17 mouse cellular contexts compared by ENCODE assay signal in the genomic region with DNA sequence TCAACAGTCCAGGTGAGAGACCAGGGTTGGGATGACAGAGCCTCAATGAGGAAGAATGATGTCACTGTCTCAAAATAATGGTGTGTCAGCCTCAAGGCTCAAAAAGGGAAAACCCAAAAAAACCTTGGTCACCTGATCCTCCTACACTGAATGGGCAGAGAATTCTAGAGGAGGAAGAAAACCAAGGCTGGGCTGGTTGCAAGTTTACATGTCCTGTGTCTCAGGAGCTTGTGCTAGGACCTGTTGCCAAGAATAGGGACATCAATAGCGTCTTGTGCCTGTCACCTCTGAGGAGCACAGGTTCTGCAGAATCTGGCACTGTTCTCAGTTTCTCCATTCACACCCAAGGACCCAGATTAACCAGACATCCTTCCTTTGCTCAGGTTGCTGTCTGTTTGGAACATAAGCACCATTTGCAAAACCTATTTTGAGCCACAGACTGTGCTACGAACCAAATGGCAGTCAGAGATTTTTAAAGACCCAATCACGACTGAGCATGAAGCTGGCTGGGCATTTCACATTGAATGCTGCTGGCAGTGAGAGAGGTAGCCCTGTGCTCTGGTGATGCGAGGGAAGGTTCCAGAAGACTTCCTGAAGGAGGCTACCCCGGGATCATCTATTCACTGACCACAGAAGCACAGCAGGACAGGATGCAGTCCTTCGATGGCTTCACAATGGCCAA. TPM values are rescaled to one million over a fixed set of nuclear protein-coding genes. Genes with fewer than 3 reads are reported as not detected.
DNase-seq lines count a peak whose midpoint lies in the region; ATAC-seq and TF ChIP-seq lines count a peak whose summit lies in the region.
"Had no signal": no experiment of that assay in that cellular context is flagged by ENCODE, and none has a peak within 500 bp of the region (broad histone marks: within the 10 kb centered on the region; RNA-seq: fewer than 3 reads in every experiment).

No protein-coding gene starts in this region.

- H3K4me1 ChIP-seq in forebrain, embryonic 11.5 days (replicated peaks; ENCODE audit: control insufficient read depth, insufficient read depth, low read length): no peaks in the 10 kb centered on the region
- H3K4me1 ChIP-seq in forebrain, postnatal 0 days (ENCODE audit: insufficient read depth): peaks cover 8% of the 10 kb centered on the region; the same call in 1 of the 2 replicates

- intact Hi-C loops in left cerebral cortex, postnatal 36 days (cut with DNase I): loop anchor here (5.0 kb wide), 1 partner anchor 36 kb away; no protein-coding TSS in a partner anchor

- no peak for ATAC-seq in forebrain, embryonic 11.5 days (replicated peaks; ENCODE audit: low FRiP score)
- no peak for ATAC-seq in forebrain, postnatal 0 days
- ATAC-seq: Patski had no signal

- no peaks in the 10 kb centered on the region for H3K36me3 ChIP-seq in forebrain, embryonic 11.5 days (ENCODE audit: control insufficient read depth, insufficient read depth, low read length)
- no peaks in the 10 kb centered on the region for H3K36me3 ChIP-seq in forebrain, postnatal 0 days (ENCODE audit: insufficient read depth)

- no peak for TF ChIP-seq CTCF in forebrain, postnatal 0 days (IDR thresholded peaks at IDR 0.05; ENCODE audit: low read depth)
- no peak for TF ChIP-seq CTCF in layer of hippocampus, adult 2 months (conservative IDR thresholded peaks at IDR 0.05)

- WGBS in forebrain, embryonic 11.5 days: 85% methylated on average over 6 of the region's 6 CpGs
- WGBS in forebrain, postnatal 0 days: 71% methylated on average over 6 of the region's 6 CpGs

- H3K9ac ChIP-seq in forebrain, embryonic 11.5 days (ENCODE audit: low read length): no peak overlapping the region
- H3K9ac ChIP-seq in forebrain, postnatal 0 days: no peak overlapping the region
- H3K9ac ChIP-seq: lung, embryonic 14.5 days had no signal

- H3K9me3 ChIP-seq in forebrain, embryonic 11.5 days (ENCODE audit: control insufficient read depth, low read length): no peaks in the 10 kb centered on the region
- H3K9me3 ChIP-seq in forebrain, postnatal 0 days (ENCODE audit: low read length): no peaks in the 10 kb centered on the region

- no peak overlapping the region for H3K27ac ChIP-seq in forebrain, embryonic 11.5 days (ENCODE audit: low read depth, low read length)
- H3K27ac ChIP-seq in forebrain, postnatal 0 days (ENCODE audit: low read depth, low read length): no peak overlapping the region
- peak overlapping the region; percentile 82 for H3K27ac ChIP-seq in layer of hippocampus, adult 2 months
- H3K27ac ChIP-seq: stomach, postnatal 0 days had no signal

- no peak overlapping the region for H3K4me3 ChIP-seq in forebrain, embryonic 11.5 days (ENCODE audit: low read depth, low read length)
- no peak overlapping the region for H3K4me3 ChIP-seq in forebrain, postnatal 0 days (ENCODE audit: low read depth, low read length)
- peak overlapping the region; percentile 31; the same call in 1 of the 2 replicates for H3K4me3 ChIP-seq in layer of hippocampus, adult 2 months

- peak; percentile 21 for DNase-seq in forebrain, embryonic 11.5 days (ENCODE audit: low spot score)
- no peak for DNase-seq in forebrain, postnatal 0 days
- DNase-seq in layer of hippocampus, adult 2 months (ENCODE audit: low spot score in 2 of 2): no peak
- no peak for DNase-seq in layer of hippocampus, postnatal 25 days (ENCODE audit: extremely low spot score in 1 of 2, low spot score in 1 of 2)
- DNase-seq in brain, adult 2 months (ENCODE audit: low read depth, low spot score): peak; percentile 84
- DNase-seq in left cerebral cortex, postnatal 36 days (ENCODE audit: low spot score in 2 of 2): peak; percentile 67 to 76
- DNase-seq in urinary bladder, postnatal 10 days (ENCODE audit: low spot score): no peak
- no peak for DNase-seq in ovary, adult 18-20 months (ENCODE audit: low spot score)
- DNase-seq: cerebellum, adult 2 months; gastrocnemius, postnatal 10 days; lung, embryonic 14.5 days had no signal

- H3K27me3 ChIP-seq in forebrain, embryonic 11.5 days (ENCODE audit: control insufficient read depth, insufficient read depth, low read length): no peaks in the 10 kb centered on the region
- H3K27me3 ChIP-seq in forebrain, postnatal 0 days (ENCODE audit: insufficient read depth, low read length): no peaks in the 10 kb centered on the region
- H3K27me3 ChIP-seq: Patski had no signal

- no peak overlapping the region for H3K4me2 ChIP-seq in forebrain, embryonic 11.5 days (ENCODE audit: low read depth, low read length, severe bottlenecking)
- no peak overlapping the region for H3K4me2 ChIP-seq in forebrain, postnatal 0 days (ENCODE audit: low read depth)
- H3K4me2 ChIP-seq: heart, embryonic 11.5 days; lung, embryonic 14.5 days had no signal

RNA-seq across cellular contexts. Expression of a gene that starts 38.9 kb away (rescaled TPM):
- 40.9 and 43.0 TPM in 2 replicates for polyA plus RNA-seq in forebrain, embryonic 11.5 days (2014; fragmentation: Nextera tagmentation; extraction: Ambion mirVana)
- 113 and 138 TPM in 2 replicates for total RNA-seq in forebrain, postnatal 0 days (2014; rRNA removed)
- 50.3 and 61.9 TPM in 2 replicates for polyA plus RNA-seq in forebrain, postnatal 0 days (2015; fragmentation: Nextera tagmentation; extraction: Ambion mirVana)
- 100 to 1,000 TPM; 146 to 163 TPM for total RNA-seq in layer of hippocampus, adult 2 months (2021)
- total RNA-seq in layer of hippocampus, postnatal 25 days (2021): 100 to 1,000 TPM; 157 to 163 TPM
- total RNA-seq in left cerebral cortex, postnatal 36 days (2021): 100 to 1,000 TPM; 224 to 265 TPM
- total RNA-seq: hematopoietic stem cell, adult 5-6 weeks; liver, adult 2 months; megakaryocyte progenitor cell, adult 5-6 weeks had no signal
- polyA plus RNA-seq: liver, adult 2 months had no signal

Comparison
In these comparisons a context has a peak if more than half of its experiments do, and no peak if none do; other contexts are left out.
1. DNase-seq: peak in forebrain, embryonic 11.5 days (single experiment), brain, adult 2 months (single experiment) and left cerebral cortex, postnatal 36 days (2 of 2); none in forebrain, postnatal 0 days (single experiment), layer of hippocampus, adult 2 months (0 of 2), layer of hippocampus, postnatal 25 days (0 of 2), urinary bladder, postnatal 10 days (single experiment) and ovary, adult 18-20 months (single experiment).